Mouse (Mus musculus) urinary bladder, postnatal 14 days (tissue): Measurements from ENCODE around the gene Ccdc65.

Source experiments
- DNase-seq: peaks from one replicate; pipeline ENCODE4 v3.0.0; 2021; ENCODE audit warnings: low spot score

Ccdc65 gene

DNA sequence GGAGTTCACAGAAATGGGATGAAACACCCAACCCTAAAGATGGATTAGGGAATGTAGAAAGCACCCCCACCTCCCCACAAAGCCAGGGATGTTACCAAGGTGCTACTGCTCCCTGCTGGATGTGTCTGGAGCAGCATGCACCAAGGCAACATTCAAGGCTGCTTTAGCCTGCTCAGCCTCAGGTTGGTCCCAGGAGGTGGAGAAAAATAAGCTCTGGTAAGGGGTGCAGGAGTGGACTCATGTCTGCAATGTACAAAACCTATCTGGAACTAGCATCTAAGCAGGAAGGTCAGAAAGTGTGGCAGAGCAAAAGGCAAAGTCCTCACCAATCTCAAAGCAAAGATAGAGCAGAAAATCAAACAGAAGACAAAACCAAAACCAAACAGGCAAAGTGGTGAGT is 29.9 kb downstream of the Ccdc65 start:
- peak; percentile 18 for DNase-seq

DNA sequence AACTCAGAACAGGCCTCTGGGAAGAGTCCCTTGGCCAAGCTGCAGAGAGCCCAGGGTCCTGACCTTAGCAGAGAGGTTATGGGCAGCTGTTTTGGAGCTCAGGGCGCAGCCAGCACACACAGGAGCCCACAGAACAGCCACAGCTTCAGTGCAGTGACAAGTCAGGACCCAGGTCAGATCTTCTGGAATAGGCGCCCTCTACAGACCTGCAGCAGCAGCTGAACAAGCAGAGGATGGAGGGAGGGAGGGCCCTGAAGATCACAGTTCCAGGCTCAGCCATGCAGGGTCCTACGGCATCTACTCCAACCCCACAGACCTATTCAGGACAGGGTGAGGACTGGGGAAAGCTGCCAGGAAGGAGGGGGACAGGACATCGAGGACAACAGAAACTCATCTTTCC is 30.8 kb downstream of the Ccdc65 start:
- DNase-seq = no peak

DNA sequence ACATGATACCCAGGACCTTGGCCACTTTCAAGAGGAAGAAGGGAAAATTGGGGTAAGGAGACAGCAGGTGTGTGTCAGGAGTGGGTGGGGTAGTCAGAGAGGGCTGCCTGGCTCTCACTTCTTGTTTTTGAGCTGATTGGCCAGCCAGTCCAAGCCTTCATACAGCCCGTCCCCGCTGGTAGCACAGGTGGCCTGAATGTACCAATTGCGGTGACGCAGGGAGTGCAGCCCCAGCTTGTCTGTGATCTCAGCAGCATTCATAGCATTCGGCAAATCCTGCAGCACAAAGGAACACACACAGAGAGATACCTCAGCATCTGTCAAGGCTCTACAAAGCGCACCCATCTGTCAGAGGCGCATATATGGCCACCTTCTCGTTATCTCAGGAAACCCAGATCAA is 32.2 kb downstream of the Ccdc65 start:
- DNase-seq = no peak

GRCm38 (mm10) chr15:98742766-98743428 is 34.9 kb downstream of the Ccdc65 start:
- DNase-seq = no peak

- peak; percentile 19 for DNase-seq
These were observed 35.9 kb downstream of the Ccdc65 start for GRCm38 (mm10) chr15:98743863-98744262.

GRCm38 (mm10) chr15:98746344-98746965 is 38.4 kb downstream of the Ccdc65 start:
- no peak for DNase-seq

- no peak for DNase-seq
These were observed 39.3 kb downstream of the Ccdc65 start for GRCm38 (mm10) chr15:98747296-98747695.

DNA sequence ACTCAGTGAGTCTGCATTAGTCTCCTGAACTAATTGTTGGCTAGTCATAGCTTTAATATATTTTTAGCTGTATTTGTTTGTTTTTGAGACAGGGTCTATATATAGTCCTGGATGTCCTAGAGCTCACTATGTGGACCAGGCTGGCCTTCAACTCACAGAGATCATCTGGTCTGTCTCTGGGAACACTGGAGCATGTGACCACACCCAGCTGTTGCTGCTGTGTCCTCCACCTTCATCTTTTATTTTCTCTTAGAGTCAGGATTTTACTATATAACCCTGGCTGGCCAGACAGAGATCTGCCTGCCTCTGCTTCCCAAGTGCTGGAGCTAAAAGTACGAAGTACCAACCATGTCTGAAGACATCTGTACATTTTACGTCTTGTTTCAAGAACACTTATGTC is 41.1 kb downstream of the Ccdc65 start:
- no peak for DNase-seq

- DNase-seq = no peak
These were observed 45.0 kb downstream of the Ccdc65 start for GRCm38 (mm10) chr15:98753021-98753423.

DNA sequence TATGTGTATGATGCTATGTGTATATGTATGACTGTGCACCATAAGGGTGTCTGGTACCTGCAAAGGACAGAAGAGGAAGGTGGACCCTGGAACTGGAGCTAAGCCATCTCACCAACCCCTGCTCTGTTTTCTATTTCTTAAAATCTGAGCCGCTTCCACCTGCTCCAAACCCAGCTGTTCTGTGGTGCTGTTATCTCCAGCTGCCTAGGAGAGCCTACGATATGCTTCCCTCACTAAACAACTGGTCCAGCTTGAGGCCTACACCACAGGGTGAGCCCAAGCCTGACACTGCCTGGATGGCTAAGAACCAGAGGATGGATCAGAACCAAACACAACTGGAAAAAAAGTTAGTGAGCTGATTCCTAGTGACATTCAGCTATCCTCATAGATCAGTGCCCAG is 46.1 kb downstream of the Ccdc65 start:
- no peak for DNase-seq

GRCm38 (mm10) chr15:98762201-98762621 is 54.2 kb downstream of the Ccdc65 start:
- peak; percentile 83 for DNase-seq

DNA sequence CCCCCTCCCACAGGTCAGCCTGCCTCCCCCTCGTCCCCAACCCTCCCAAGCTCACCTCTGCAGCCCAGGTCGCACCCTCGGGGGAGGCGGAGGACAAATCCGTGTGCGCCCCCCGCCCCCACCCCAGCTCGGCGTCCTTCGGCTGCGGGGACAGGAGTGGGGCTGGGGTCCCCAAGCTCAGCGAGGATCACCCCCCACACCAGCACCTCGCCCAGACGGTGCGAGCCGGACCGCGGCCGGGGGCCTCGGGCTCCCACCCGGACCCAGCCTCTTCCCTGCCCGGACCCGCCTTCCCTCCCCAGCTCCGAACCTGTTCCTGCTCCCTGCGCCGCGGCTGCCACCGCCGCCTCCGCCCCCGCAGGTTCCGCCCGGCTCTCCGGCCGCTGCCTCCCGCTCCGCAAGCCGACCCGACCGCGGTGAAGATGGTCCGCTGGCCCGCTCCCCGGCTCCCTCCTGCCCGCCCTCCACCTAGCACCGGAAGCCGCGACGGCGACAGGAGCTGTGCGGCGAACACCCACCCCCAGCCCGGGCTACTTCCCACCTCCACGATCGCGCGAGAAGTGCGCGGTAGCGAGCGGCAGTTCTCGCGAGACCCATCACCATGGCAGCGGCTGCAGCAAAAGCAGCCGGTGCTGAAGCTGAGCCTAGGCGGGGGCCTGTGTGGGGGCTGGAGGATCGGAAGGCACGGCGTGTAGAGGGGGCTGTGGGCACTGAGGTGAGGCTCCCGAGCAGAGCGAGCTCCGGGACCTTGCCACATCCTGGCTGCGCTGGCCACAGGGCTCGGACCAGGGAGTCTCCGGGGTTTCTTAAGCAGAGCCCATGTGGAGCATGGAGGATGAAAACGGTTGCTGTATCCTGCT is 54.9 kb downstream of the Ccdc65 start, which contains the start of gene Arf3:
Gene Arf3, minus strand, starts transcription at position 545 of the 860 bp plus-strand sequence.
- peak; percentile 96 for DNase-seq

GRCm38 (mm10) chr15:98765929-98766328 is 57.9 kb downstream of the Ccdc65 start:
- DNase-seq = no peak

DNA sequence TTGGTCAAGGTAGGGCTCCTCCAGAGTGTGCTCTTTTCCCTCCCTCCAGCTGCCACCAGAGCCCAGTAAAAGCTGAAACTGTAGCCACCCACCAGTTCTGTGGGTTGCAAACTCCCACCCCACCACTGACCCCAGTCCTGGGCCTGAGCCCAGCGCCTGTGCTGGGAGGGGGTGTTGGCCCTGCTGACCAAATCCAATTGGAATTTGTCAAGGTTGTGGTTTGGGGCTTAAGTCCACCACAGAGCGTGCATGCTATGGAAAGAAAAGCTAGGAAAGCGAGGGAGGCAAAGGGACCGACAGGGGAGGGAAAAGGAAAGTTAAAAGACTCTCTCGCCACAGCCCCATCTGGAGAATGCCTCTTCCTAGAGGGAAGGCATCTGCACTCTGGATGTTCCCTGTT is 60.3 kb downstream of the Ccdc65 start:
- DNase-seq = no peak

DNA sequence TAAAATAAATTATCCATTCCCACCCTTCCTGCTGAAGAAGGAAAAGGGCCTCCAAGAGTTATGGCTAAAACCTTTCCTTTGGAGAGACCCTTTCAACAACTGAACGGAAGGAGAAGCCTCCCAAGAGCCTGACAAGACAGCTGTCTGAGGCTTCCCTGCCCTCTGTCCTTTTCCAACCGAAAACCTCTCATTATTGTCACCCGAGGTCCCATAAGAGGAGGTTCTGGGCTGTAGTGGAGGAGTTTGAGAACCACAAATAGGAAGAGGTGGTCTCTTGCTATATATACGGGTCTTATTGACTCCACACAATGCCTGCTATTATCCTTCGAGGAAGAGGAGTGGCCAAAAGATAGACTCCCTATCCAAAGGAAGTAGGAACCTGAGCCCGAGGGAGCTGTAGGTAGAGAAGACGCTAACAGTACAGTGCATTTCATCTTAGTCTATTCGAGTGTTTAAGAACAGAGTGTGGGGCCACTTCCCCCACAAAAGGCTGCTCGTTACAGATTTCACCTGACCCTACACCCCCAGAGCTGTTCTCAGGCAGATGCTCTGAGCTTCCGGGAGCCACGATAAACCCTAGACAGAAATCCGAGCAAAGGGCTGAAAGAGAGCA is 63.9 kb downstream of the Ccdc65 start:
- DNase-seq = no peak

- DNase-seq = no peak
These were observed 64.7 kb downstream of the Ccdc65 start for GRCm38 (mm10) chr15:98772511-98773211.
